Mouse (Mus musculus) intestine, postnatal 0 days (tissue): ENCODE measurements around the gene Trip11. TPM values are rescaled to one million over a fixed set of nuclear protein-coding genes. Genes with fewer than 3 reads are reported as not detected.

Experiments used
- ATAC-seq: fragments of 200-750 bp; cut with Nextera tagmentation; 2 replicates; pipeline ENCODE4 v1.8.0; 2017; ENCODE audit warnings: mild to moderate bottlenecking, moderate TSS enrichment, moderate library complexity
- H3K27ac ChIP-seq: fragments of 300-500 bp; sonication (generic); 2 replicates; pipeline ENCODE4 v1.5.1; 2014; ENCODE audit warnings: mild to moderate bottlenecking, low read depth, low read length, moderate library complexity
- H3K27me3 ChIP-seq: fragments of 300-500 bp; sonication (generic); replicated peaks from 2 replicates; pipeline ENCODE4 v1.6.1; 2014; ENCODE audit warnings: low read length, mixed read lengths; ENCODE audit not compliant: control insufficient read depth, insufficient read depth
- H3K36me3 ChIP-seq: fragments of 300-500 bp; sonication (generic); 2 replicates; pipeline ENCODE4 v1.6.1; 2014; ENCODE audit warnings: mild to moderate bottlenecking, moderate library complexity; ENCODE audit not compliant: control insufficient read depth, insufficient read depth
- H3K4me1 ChIP-seq: fragments of 300-500 bp; sonication (generic); replicated peaks from 2 replicates; pipeline ENCODE4 v1.6.1; 2014; ENCODE audit warnings: antibody characterized with exemption, low read length, mixed read lengths; ENCODE audit not compliant: control insufficient read depth, insufficient read depth
- H3K4me2 ChIP-seq: fragments of 300-500 bp; sonication (generic); replicated peaks from 2 replicates; pipeline ENCODE4 v1.6.1; 2014; ENCODE audit warnings: low read depth, mild to moderate bottlenecking, moderate library complexity
- H3K4me3 ChIP-seq: fragments of 300-500 bp; sonication (generic); 2 replicates; pipeline ENCODE4 v1.5.1; 2014; ENCODE audit warnings: low read depth, low read length
- H3K9ac ChIP-seq: fragments of 300-500 bp; sonication (generic); 2 replicates; pipeline ENCODE4 v1.6.1; 2014; ENCODE audit warnings: mild to moderate bottlenecking, low read depth, low read length
- H3K9me3 ChIP-seq: fragments of 300-500 bp; sonication (generic); 2 replicates; pipeline ENCODE4 v1.6.1; 2016; ENCODE audit warnings: mixed run types; ENCODE audit not compliant: control insufficient read depth
- CTCF ChIP-seq: sonication (generic); IDR thresholded peaks from 2 replicates; pipeline ENCODE4 v1.5.1; 2016; ENCODE audit warnings: low read depth, mild to moderate bottlenecking, control low read depth, antibody characterized with exemption, moderate library complexity
- WGBS: fragments of 180-500 bp; shearing (Covaris S2); extraction: QIAGEN DNeasy Blood & Tissue Kit; methylation state at CpG from one replicate; pipeline ENCODE4 v1.1.7; 2014; 5-methylcytosine and 5-hydroxymethylcytosine counted together
- polyA plus RNA-seq: library from polyadenylated mRNA; unstranded; fragments of >200 nt; fragmentation: Nextera tagmentation; extraction: Ambion mirVana; gene quantifications from 2 replicates; pipeline ENCODE4 v1.2.1, GENCODE M21; 2015

Gene Trip11
- polyA plus RNA-seq, 1 experiment from 2014 or later: 42.9 TPM

- peak; percentile 52; the same call in 1 of the 2 replicates for ATAC-seq
- H3K9me3 ChIP-seq: no peaks in the 10 kb centered on the region
- no peak overlapping the region for H3K4me3 ChIP-seq
- WGBS: 38% methylated on average over 2 of the region's 2 CpGs
- no peak overlapping the region for H3K27ac ChIP-seq
- no peaks in the 10 kb centered on the region for H3K27me3 ChIP-seq
- H3K4me1 ChIP-seq: no peaks in the 10 kb centered on the region
- no peak overlapping the region for H3K9ac ChIP-seq
- H3K36me3 ChIP-seq: peaks cover 26% of the 10 kb centered on the region
- no peak for TF ChIP-seq CTCF
- no peak overlapping the region for H3K4me2 ChIP-seq
These were observed 13.3 kb downstream of the Trip11 start for GRCm38 (mm10) chr12:101899671-101900245.

- peaks cover 30% of the 10 kb centered on the region for H3K36me3 ChIP-seq
- H3K9ac ChIP-seq: no peak overlapping the region
These were observed 14.1 kb downstream of the Trip11 start for GRCm38 (mm10) chr12:101898966-101899365.

DNA sequence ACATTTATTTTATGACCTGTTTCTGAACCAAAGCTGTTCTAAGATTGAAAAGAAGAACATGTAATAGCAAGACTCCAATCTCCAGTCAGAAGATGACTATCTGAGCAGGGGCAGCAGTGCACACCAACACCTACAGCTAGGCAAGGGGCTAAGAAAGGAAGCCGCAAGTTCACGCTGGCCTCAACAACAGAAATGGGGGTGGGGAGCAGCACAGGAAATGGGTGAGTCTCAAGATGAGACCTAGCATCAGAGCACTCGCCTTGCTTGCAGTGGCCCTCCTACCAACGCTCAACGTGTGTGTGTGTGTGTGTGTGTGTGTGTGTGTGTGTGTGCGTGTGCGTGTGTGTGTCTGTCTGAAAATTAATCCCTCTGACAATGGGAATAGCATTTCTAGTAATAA, 16.0 kb downstream of the Trip11 start:
- Histone ChIP-seq H3K9ac (no peak overlapping the region), H3K9me3 (no peaks in the 10 kb centered on the region), H3K4me2 (no peak overlapping the region), H3K27me3 (no peaks in the 10 kb centered on the region), H3K27ac (no peak overlapping the region), H3K4me1 (no peaks in the 10 kb centered on the region), H3K4me3 (no peak overlapping the region), H3K36me3 (peaks cover 37% of the 10 kb centered on the region)
- 81% methylated on average over 7 of the region's 7 CpGs for WGBS
- ATAC-seq: no peak
- TF ChIP-seq CTCF: no peak

More at GRCm38 (mm10) chr12:101898966-101899365, 14.1 kb downstream of the Trip11 start:
- no peaks in the 10 kb centered on the region for H3K27me3 ChIP-seq
- TF ChIP-seq CTCF: no peak
- H3K4me2 ChIP-seq: no peak overlapping the region
- no peak overlapping the region for H3K4me3 ChIP-seq
- H3K9me3 ChIP-seq: no peaks in the 10 kb centered on the region
- no peaks in the 10 kb centered on the region for H3K4me1 ChIP-seq
- no peak overlapping the region for H3K27ac ChIP-seq
- ATAC-seq: no peak
- WGBS: 94% methylated on average over 8 of the region's 8 CpGs

GRCm38 (mm10) chr12:101893296-101893695, 19.8 kb downstream of the Trip11 start:
- Histone ChIP-seq H3K4me2 (no peak overlapping the region), H3K36me3 (peaks cover 45% of the 10 kb centered on the region), H3K4me1 (no peaks in the 10 kb centered on the region), H3K9ac (no peak overlapping the region), H3K27ac (no peak overlapping the region), H3K27me3 (no peaks in the 10 kb centered on the region), H3K9me3 (no peaks in the 10 kb centered on the region), H3K4me3 (no peak overlapping the region)
- no peak for ATAC-seq
- TF ChIP-seq CTCF: no peak
- WGBS: 84% methylated on average over 8 of the region's 8 CpGs

GRCm38 (mm10) chr12:101892832-101893231, 20.2 kb downstream of the Trip11 start:
- 83% methylated on average over 2 of the region's 2 CpGs for WGBS
- Histone ChIP-seq H3K27ac (peak overlapping the region; percentile 62; the same call in 1 of the 2 replicates), H3K4me3 (no peak overlapping the region), H3K4me2 (no peak overlapping the region), H3K27me3 (no peaks in the 10 kb centered on the region), H3K4me1 (no peaks in the 10 kb centered on the region), H3K9me3 (no peaks in the 10 kb centered on the region), H3K9ac (no peak overlapping the region), H3K36me3 (peaks cover 46% of the 10 kb centered on the region)
- no peak for ATAC-seq
- no peak for TF ChIP-seq CTCF

- no peak for TF ChIP-seq CTCF
- Histone ChIP-seq H3K4me2 (no peak overlapping the region), H3K27me3 (no peaks in the 10 kb centered on the region), H3K36me3 (peaks cover 49% of the 10 kb centered on the region), H3K9me3 (no peaks in the 10 kb centered on the region), H3K4me3 (no peak overlapping the region), H3K9ac (no peak overlapping the region), H3K27ac (peak overlapping the region; percentile 62), H3K4me1 (no peaks in the 10 kb centered on the region)
- no peak for ATAC-seq
- WGBS: 83% methylated on average over 5 of the region's 5 CpGs
These were observed 22.0 kb downstream of the Trip11 start for GRCm38 (mm10) chr12:101891066-101891465.
